Mouse (Mus musculus) liver, adult 2 months (tissue): Measurements from ENCODE around the gene Hook2.

ENCODE experiments used
- CTCF ChIP-seq: fragments of 200-500 bp; IDR thresholded peaks from 2 replicates; pipeline ENCODE4 v1.5.1; 2011; ENCODE audit warnings: low read depth, low read length, control low read depth
- POLR2A ChIP-seq: fragments of 200-500 bp; IDR thresholded peaks from 2 replicates; pipeline ENCODE4 v1.6.1; 2011; ENCODE audit warnings: low read length, control low read depth; ENCODE audit not compliant: insufficient read depth; ENCODE audit errors: extremely low read depth

DNA sequence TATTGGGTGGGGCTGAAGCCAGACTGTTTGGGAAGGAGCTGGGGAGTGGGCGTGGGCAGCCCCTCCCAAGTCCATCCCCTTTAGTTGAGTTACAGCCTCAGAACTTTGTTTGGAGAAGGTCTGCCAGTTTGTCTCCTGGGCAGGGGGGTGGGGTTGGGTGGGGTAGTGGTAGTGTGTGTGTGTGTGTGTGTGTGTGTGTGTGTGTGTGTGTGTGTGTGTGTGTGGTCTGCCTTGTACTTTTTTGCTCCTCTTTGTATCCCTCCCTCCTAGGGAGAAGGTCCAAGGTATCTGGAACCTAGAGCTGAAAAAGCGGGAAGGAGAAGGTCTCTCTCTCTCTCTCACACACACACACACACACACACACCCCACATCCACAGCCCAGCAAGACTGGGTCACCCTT lies 24.0 kb downstream of the Hook2 start, which contains the start of gene Best2:
- TF ChIP-seq CTCF, result no peak
- no peak for TF ChIP-seq POLR2A
